Mouse (Mus musculus): ENCODE data around the gene Itgb4.

Itgb4 gene

GRCm38 (mm10) chr11:116028177-116028865, 53.8 kb downstream of the Itgb4 start:
- DNase-seq (ENCODE audit: low spot score): no peak

DNA sequence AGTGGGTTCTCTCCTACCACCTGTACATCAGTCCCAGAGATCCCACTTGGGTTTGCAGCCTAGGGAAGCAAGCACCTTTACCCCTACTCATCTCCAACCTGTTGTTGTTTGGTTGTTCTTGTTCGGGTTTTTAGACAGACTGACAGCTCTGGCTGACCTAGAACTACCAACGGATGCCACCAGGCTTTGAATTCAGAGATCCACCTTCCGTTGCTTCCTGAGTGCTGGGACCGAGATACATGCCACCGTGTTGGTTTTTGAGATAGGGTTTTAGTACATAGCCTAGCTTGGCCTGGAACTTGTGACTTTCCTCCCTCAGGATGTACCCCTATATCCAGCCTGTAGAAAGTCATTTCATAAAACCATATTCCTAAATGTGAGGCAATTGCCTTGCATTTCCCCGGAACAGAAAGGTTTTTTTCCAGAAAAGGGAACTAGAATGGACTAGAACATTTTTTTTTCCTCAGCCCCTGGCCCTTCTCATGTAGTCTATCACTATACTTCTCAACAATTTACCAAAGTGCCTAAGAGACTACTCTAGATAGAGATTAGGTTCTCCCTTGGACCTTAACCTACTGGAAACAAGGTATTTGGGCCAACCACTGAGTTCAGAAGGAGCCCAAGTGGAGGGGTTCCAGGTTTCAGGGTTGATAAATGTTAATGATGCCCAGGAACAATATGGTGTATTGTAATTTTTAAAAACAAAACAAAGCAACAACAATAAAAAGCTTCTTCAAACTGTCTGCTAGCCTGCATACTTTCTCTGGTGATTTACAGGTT, 54.8 kb downstream of the Itgb4 start:
- DNase-seq (ENCODE audit: low spot score): no peak

GRCm38 (mm10) chr11:116030088-116030897, 55.8 kb downstream of the Itgb4 start, which contains the start of gene Unk:
Unk (plus strand) TSS chr11:116030322.
- DNase-seq (ENCODE audit: low spot score): peak; percentile 90

- peak; percentile 60 for DNase-seq (ENCODE audit: low spot score)
These were observed 56.7 kb downstream of the Itgb4 start for GRCm38 (mm10) chr11:116030898-116031845.

DNA sequence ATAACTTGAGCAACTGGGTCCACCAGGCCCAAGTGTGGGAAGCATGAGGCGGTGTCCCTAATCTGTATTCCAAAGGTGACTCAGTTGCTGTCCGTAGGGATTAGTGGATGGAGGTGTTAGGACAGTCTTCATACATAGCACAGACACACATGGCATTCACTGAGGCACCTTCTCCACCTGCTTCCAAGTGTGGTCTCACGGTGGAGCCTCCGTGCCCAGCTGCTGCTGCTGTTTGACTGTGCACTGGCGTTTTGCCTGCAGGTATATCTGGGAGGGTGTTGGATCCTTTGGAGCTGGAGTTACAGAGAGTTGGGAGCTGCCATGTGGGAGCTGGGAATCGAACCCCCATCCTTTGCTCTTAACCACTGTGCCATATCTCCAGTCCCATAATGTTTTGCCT, 60.1 kb downstream of the Itgb4 start:
- no peak for DNase-seq (ENCODE audit: low spot score)

- no peak for DNase-seq (ENCODE audit: low spot score)
These were observed 62.2 kb downstream of the Itgb4 start for GRCm38 (mm10) chr11:116036671-116037070.

DNA sequence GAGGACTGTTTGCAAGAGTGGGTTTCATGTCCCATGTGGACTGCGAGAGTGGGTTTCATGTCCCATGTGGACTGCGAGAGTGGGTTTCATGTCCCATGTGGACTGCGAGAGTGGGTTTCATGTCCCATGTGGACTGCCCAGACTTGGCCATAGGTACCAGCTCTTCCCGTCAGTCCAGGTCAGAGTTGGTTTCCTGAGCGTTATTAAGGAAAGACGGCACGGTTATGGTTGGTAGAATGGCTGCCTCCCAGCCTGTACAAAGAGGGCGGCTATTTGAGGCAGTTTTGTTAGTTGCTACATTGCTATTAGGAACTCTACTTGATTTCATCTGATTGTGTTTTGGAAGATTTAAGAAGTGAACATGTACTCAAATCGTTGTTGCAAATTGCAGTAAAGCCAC, 63.3 kb downstream of the Itgb4 start:
- DNase-seq (ENCODE audit: low spot score): no peak

- no peak for DNase-seq (ENCODE audit: low spot score)
These were observed 66.1 kb downstream of the Itgb4 start for GRCm38 (mm10) chr11:116040593-116040992.

- no peak for DNase-seq (ENCODE audit: low spot score)
These were observed 67.3 kb downstream of the Itgb4 start for GRCm38 (mm10) chr11:116041833-116042232.

DNA sequence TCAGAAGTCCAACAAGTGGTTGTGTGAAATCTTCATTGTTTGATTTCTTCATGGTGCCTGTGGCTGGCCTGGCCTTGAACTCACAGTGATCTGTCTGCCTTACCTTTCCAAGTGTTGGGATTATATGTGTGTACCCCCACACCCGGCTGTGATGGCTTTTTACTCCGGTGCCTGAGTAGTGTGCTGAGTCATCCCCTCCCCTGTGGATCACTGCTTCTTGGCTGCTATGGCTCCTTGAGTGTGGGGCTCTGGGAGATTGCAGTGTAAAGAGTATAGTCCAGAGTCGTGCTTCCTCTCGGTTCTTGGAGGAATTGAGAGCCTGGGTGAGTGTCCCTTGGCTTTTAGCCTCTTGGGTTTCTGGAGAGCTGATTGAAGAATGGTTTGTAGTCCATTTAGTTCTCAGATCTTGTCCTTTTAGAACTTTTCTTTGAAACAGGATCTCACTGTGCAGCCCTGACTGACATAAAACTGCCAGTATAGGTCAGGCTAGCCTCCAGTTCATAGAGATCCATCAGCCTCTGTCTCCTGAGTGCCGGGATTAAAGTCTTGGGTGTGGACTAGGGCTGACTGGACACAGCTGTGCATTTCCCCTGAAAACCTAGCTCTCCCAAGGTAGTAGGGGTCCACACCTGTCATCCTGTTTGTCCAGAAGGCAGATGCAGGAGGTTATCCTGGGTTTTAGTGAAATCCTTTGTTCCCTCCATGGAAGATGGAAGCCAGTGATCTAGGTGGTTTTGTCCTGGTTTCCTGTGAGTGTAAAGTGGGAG, 68.0 kb downstream of the Itgb4 start:
- no peak for DNase-seq (ENCODE audit: low spot score)

DNA sequence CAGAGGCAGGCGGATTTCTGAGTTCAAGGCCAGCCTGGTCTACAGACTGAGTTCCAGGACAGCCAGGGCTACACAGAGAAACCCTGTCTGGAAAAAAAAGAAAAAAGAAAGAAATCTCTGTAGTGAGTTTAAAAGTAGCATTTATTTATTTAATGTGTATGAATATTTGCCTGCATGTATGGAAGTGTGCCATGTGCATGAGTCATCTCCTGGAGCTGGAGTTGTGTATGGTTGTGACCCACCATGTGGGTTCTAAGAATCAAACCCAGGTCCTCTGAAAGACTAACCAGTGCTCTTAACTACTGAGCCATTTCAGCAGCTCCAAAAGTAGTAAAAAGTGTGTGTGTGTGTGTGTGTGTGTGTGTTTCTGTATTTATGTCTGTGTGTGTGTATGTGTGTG, 68.8 kb downstream of the Itgb4 start:
- no peak for DNase-seq (ENCODE audit: low spot score)

- DNase-seq (ENCODE audit: low spot score): no peak
These were observed 70.7 kb downstream of the Itgb4 start for GRCm38 (mm10) chr11:116045173-116045572.

- no peak for DNase-seq (ENCODE audit: low spot score)
These were observed 75.1 kb downstream of the Itgb4 start for GRCm38 (mm10) chr11:116049610-116050009.

DNA sequence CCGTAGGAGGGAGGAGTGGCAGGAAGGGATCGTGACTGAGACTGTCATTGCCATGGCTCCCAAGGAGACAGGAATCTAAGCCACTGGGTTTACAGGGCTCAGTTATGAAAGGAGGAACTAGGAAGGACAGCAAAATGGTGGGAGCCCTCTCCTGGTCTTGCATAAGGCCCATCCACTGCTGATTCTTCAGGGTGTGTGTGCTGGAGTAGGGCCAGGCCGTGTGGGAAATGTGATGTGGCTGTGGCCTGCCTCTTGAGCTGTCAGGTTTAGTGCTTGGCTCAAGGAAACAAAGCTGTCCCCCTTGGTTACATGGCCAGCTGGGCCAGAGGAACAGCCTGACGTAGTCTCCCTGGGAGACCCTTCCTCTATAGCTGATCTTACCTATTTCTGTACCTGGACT, 75.7 kb downstream of the Itgb4 start:
- DNase-seq (ENCODE audit: low spot score): no peak

DNA sequence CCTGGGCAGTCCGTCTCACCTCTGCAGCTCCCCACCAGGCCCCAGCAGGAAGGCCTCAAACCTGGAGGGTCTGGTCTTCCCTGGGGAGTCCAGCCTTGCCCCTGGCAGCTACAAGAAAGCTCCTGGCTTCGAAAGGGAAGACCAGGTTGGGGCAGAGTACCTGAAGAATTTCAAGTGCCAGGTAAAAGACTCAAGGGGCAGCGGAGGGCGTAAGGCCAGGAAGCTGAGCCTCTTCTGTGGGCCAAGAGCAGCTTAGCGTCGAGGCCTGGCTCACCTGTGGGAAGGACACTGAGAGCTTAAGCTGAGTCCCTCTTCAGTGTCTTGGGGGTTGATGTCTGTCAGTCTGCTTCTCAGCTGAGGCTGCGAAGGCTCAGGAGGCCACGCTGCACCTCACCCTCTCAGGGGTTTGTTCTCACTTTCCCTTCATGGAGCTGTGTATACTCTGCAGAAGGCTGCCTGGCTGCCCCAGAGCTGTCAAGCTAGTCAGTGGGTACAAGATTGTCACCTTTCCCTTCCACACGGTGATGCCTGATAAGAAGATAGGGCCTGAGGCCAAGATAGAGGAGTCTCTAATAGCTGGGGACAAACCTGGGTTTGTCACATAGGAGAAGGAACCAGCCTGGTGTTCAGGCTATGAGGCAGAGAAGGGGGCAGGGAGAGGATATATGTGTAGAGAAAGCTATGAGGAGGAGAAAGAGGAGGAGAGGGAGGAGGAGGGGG, 79.2 kb downstream of the Itgb4 start:
- no peak for DNase-seq (ENCODE audit: low spot score)

DNA sequence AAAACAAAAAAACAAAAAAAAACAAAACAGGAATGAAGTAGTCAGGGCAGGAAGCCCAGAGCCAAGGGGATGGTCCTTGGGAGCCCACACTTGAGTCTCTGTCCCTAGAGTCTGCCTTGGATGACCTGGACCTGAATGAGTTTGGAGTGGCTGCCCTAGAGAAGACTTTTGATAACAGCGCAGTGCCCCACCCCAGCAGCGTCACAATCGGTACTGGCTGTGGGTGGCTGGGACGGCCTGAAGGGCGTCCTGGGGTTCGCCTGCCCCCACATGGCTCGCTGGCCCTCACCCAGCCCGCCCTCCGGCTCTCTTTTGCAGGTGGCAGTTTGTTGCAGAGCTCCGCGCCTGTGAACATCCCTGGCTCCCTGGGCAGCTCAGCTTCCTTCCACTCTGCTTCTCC, 81.4 kb downstream of the Itgb4 start:
- DNase-seq (ENCODE audit: low spot score): no peak

GRCm38 (mm10) chr11:116057237-116057881, 82.8 kb downstream of the Itgb4 start:
- DNase-seq (ENCODE audit: low spot score): no peak

Data from spleen, adult 12 weeks (tissue).